Mouse (Mus musculus): Measurements from ENCODE around the gene Pcbp2. TPM values are rescaled to one million over a fixed set of nuclear protein-coding genes. Genes with fewer than 3 reads are reported as not detected.

The Pcbp2 gene
- polyA plus RNA-seq, 1 experiment from 2014 or later: 152 TPM

DNA sequence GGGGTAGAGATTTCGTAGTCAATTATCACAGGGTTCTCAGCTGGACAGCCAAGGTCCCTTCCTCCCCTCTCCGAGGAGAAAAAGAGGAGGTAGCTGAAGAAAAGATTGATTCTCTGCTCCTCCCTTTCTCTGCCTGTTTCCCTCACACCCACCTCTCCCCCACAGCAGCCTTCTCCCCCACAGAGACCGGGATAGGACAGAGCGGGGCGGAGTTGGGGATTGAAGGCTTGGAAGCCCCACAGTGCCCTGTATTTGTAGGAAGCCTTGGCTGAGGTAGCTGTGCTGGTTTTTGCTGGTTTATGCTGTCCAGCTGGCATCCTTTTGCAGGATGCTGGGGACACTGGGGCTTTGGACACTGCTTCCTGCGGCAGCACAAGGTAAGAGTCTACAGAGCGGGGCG, 25.2 kb upstream of the Pcbp2 start, which contains the start of gene Amhr2:
Gene Amhr2 (plus strand): TSS at position 222 of the 400 bp plus-strand sequence.
- no peak within 1 kb of the TSS for H3K4me3 ChIP-seq (ENCODE audit: low read length)
- no peak within 1 kb of the TSS for H3K4me2 ChIP-seq (ENCODE audit: low read depth, low read length)
- WGBS: 62% methylated on average over 8 of the region's 8 CpGs
- no peaks in the 10 kb centered on the region for H3K36me3 ChIP-seq (ENCODE audit: control insufficient read depth, insufficient read depth, low read length)
- H3K27ac ChIP-seq (ENCODE audit: low read length): no peak within 1 kb of the TSS
- no peak within 1 kb of the TSS for H3K9ac ChIP-seq (ENCODE audit: low read depth, low read length)
- no peaks in the 10 kb centered on the region for H3K9me3 ChIP-seq (ENCODE audit: control insufficient read depth, low read length)
- H3K27me3 ChIP-seq (replicated peaks; ENCODE audit: control insufficient read depth, insufficient read depth, low read length): no peaks in the 10 kb centered on the region
- ATAC-seq: no peak
- H3K4me1 ChIP-seq (ENCODE audit: control insufficient read depth, insufficient read depth, low read length): no peaks in the 10 kb centered on the region

GRCm38 (mm10) chr15:102446448-102446847, 23.9 kb upstream of the Pcbp2 start:
- no peak overlapping the region for H3K27ac ChIP-seq (ENCODE audit: low read length)
- no peak overlapping the region for H3K4me2 ChIP-seq (ENCODE audit: low read depth, low read length)
- no peaks in the 10 kb centered on the region for H3K4me1 ChIP-seq (ENCODE audit: control insufficient read depth, insufficient read depth, low read length)
- no peak overlapping the region for H3K4me3 ChIP-seq (ENCODE audit: low read length)
- H3K36me3 ChIP-seq (ENCODE audit: control insufficient read depth, insufficient read depth, low read length): no peaks in the 10 kb centered on the region
- no peaks in the 10 kb centered on the region for H3K9me3 ChIP-seq (ENCODE audit: control insufficient read depth, low read length)
- 43% methylated on average over 5 of the region's 6 CpGs for WGBS
- H3K9ac ChIP-seq (ENCODE audit: low read depth, low read length): no peak overlapping the region
- no peaks in the 10 kb centered on the region for H3K27me3 ChIP-seq (replicated peaks; ENCODE audit: control insufficient read depth, insufficient read depth, low read length)
- no peak for ATAC-seq

GRCm38 (mm10) chr15:102449366-102449765, 21.0 kb upstream of the Pcbp2 start:
- H3K27me3 ChIP-seq (replicated peaks; ENCODE audit: control insufficient read depth, insufficient read depth, low read length): no peaks in the 10 kb centered on the region
- H3K27ac ChIP-seq (ENCODE audit: low read length): no peak overlapping the region
- H3K9ac ChIP-seq (ENCODE audit: low read depth, low read length): no peak overlapping the region
- H3K4me3 ChIP-seq (ENCODE audit: low read length): no peak overlapping the region
- H3K9me3 ChIP-seq (ENCODE audit: control insufficient read depth, low read length): no peaks in the 10 kb centered on the region
- H3K4me2 ChIP-seq (ENCODE audit: low read depth, low read length): no peak overlapping the region
- WGBS: 52% methylated on average over 8 of the region's 8 CpGs
- no peaks in the 10 kb centered on the region for H3K4me1 ChIP-seq (ENCODE audit: control insufficient read depth, insufficient read depth, low read length)
- ATAC-seq: no peak
- no peaks in the 10 kb centered on the region for H3K36me3 ChIP-seq (ENCODE audit: control insufficient read depth, insufficient read depth, low read length)

GRCm38 (mm10) chr15:102450928-102451327, 19.4 kb upstream of the Pcbp2 start:
- WGBS: 30% methylated on average over 7 of the region's 7 CpGs
- peak overlapping the region; percentile 32; the same call in 1 of the 2 replicates for H3K4me2 ChIP-seq (ENCODE audit: low read depth, low read length)
- peak overlapping the region; percentile 38; the same call in 1 of the 2 replicates for H3K27ac ChIP-seq (ENCODE audit: low read length)
- peak; percentile 73 for ATAC-seq
- no peak overlapping the region for H3K4me3 ChIP-seq (ENCODE audit: low read length)
- H3K9ac ChIP-seq (ENCODE audit: low read depth, low read length): 0 out of 2 replicates have a peak overlapping the region, but pooled peaks have one; percentile 17
- H3K4me1 ChIP-seq (ENCODE audit: control insufficient read depth, insufficient read depth, low read length): no peaks in the 10 kb centered on the region
- no peaks in the 10 kb centered on the region for H3K9me3 ChIP-seq (ENCODE audit: control insufficient read depth, low read length)
- H3K36me3 ChIP-seq (ENCODE audit: control insufficient read depth, insufficient read depth, low read length): no peaks in the 10 kb centered on the region
- no peaks in the 10 kb centered on the region for H3K27me3 ChIP-seq (replicated peaks; ENCODE audit: control insufficient read depth, insufficient read depth, low read length)

DNA sequence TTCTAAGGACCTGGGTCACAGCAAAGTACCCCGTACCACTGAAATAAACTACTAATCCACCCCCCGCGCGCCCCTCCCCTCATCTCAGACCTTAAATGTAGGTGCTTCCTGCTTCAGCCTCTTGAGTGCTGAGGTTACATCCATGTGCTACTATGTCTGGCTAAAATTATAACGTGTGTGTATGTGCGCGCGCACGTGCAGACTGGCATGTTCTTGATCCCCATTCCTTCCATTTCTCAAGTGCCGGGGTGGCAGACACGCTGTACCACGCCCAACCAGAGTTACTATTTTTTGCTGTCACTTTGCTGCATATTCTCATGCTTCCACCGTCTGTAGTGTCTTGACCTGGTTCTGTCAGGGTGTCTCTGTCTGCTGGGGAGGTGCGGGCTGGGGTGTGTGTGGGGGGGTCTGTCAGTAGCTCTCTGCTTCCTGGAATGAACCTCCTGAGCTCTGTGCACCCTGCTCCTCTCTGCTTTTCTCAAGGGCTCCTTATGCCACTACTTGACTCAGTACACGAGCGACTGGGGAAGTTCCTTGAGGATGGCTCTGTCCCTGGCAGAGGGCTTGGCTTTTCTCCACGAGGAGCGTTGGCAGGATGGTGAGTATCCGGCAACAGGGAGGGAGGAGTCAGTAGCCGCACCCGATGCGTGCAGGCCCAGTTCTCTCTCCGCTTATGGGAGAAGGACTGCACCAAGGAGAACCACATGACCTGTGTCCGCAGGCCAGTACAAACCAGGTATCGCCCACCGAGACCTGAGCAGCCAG, 18.5 kb upstream of the Pcbp2 start:
- WGBS: 75% methylated on average over 26 of the region's 26 CpGs
- H3K9me3 ChIP-seq (ENCODE audit: control insufficient read depth, low read length): no peaks in the 10 kb centered on the region
- no peaks in the 10 kb centered on the region for H3K36me3 ChIP-seq (ENCODE audit: control insufficient read depth, insufficient read depth, low read length)
- H3K9ac ChIP-seq (ENCODE audit: low read depth, low read length): no peak overlapping the region
- no peak for ATAC-seq
- H3K27me3 ChIP-seq (replicated peaks; ENCODE audit: control insufficient read depth, insufficient read depth, low read length): no peaks in the 10 kb centered on the region
- no peak overlapping the region for H3K4me3 ChIP-seq (ENCODE audit: low read length)
- H3K27ac ChIP-seq (ENCODE audit: low read length): no peak overlapping the region
- no peak overlapping the region for H3K4me2 ChIP-seq (ENCODE audit: low read depth, low read length)
- H3K4me1 ChIP-seq (ENCODE audit: control insufficient read depth, insufficient read depth, low read length): no peaks in the 10 kb centered on the region

DNA sequence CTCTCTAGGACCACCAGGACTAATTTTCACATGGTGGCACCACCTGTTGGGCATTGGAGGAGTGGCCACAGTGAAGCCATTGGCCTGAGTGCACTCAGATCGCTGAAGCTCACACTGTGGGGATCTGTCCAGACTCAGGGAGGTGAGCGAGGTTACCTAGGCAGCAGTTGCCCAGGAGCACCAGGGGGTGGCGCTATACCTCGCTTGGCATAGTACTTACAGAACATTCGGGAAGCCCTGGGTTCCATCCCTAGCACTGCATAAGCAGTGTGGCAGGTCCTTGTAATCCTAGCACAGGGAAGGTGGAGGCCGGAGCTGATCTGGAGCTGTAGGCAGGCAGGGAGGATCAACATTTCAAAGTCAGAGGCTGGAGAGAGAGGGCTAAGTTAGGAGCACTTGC, 14.3 kb upstream of the Pcbp2 start:
- no peak overlapping the region for H3K9ac ChIP-seq (ENCODE audit: low read depth, low read length)
- peaks cover 10% of the 10 kb centered on the region for H3K4me1 ChIP-seq (ENCODE audit: control insufficient read depth, insufficient read depth, low read length)
- no peaks in the 10 kb centered on the region for H3K9me3 ChIP-seq (ENCODE audit: control insufficient read depth, low read length)
- WGBS: 42% methylated on average over 6 of the region's 6 CpGs
- no peaks in the 10 kb centered on the region for H3K27me3 ChIP-seq (replicated peaks; ENCODE audit: control insufficient read depth, insufficient read depth, low read length)
- ATAC-seq: no peak
- no peak overlapping the region for H3K4me3 ChIP-seq (ENCODE audit: low read length)
- H3K27ac ChIP-seq (ENCODE audit: low read length): no peak overlapping the region
- no peak overlapping the region for H3K4me2 ChIP-seq (ENCODE audit: low read depth, low read length)
- H3K36me3 ChIP-seq (ENCODE audit: control insufficient read depth, insufficient read depth, low read length): no peaks in the 10 kb centered on the region

GRCm38 (mm10) chr15:102458050-102458736, 12.1 kb upstream of the Pcbp2 start:
- peaks cover 14% of the 10 kb centered on the region for H3K4me1 ChIP-seq (ENCODE audit: control insufficient read depth, insufficient read depth, low read length)
- no peak overlapping the region for H3K9ac ChIP-seq (ENCODE audit: low read depth, low read length)
- peak; percentile 7; the same call in 1 of the 2 replicates for ATAC-seq
- H3K27me3 ChIP-seq (replicated peaks; ENCODE audit: control insufficient read depth, insufficient read depth, low read length): no peaks in the 10 kb centered on the region
- H3K4me3 ChIP-seq (ENCODE audit: low read length): peak overlapping the region; percentile 62
- H3K36me3 ChIP-seq (ENCODE audit: control insufficient read depth, insufficient read depth, low read length): no peaks in the 10 kb centered on the region
- H3K9me3 ChIP-seq (ENCODE audit: control insufficient read depth, low read length): no peaks in the 10 kb centered on the region
- H3K27ac ChIP-seq (ENCODE audit: low read length): peak overlapping the region; percentile 20; the same call in 1 of the 2 replicates
- H3K4me2 ChIP-seq (ENCODE audit: low read depth, low read length): peak overlapping the region; percentile 60
- 75% methylated on average over 5 of the region's 5 CpGs for WGBS

DNA sequence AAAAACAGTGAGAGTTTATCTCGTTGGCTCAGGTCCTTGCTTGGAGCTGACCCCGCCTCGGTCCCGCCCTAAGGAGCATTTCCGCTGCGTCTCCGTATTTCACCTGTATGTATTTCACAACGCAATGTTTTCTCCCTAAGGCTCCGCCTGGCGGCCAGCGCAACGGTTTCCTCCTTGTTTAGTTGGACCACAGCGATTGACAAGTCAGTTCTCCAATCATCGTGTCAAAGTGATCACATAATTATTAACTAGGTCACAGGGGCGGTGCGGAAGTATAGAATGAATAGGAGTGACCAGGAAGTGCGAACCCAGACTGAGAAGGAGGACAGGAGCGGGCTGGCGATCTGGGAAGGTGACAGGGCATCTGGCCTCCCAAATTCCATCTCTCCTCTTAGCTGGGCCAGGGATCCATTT, 11.4 kb upstream of the Pcbp2 start, which contains the start of gene Prr13:
Gene Prr13 (plus strand): TSS at position 125 of the 414 bp plus-strand sequence.
- under 1% methylated on average over 19 of the region's 19 CpGs for WGBS
- Histone ChIP-seq H3K4me3 (ENCODE audit: low read length) (peak within 1 kb of the TSS; percentile 62), H3K9ac (ENCODE audit: low read depth, low read length) (peak within 1 kb of the TSS; percentile 71), H3K27me3 (replicated peaks; ENCODE audit: control insufficient read depth, insufficient read depth, low read length) (no peaks in the 10 kb centered on the region), H3K4me1 (ENCODE audit: control insufficient read depth, insufficient read depth, low read length) (peaks cover 14% of the 10 kb centered on the region), H3K36me3 (ENCODE audit: control insufficient read depth, insufficient read depth, low read length) (no peaks in the 10 kb centered on the region), H3K4me2 (ENCODE audit: low read depth, low read length) (peak within 1 kb of the TSS; percentile 60), H3K27ac (ENCODE audit: low read length) (peak within 1 kb of the TSS; percentile 65), H3K9me3 (ENCODE audit: control insufficient read depth, low read length) (no peaks in the 10 kb centered on the region)
- ATAC-seq: peak; percentile 95

- H3K27me3 ChIP-seq (replicated peaks; ENCODE audit: control insufficient read depth, insufficient read depth, low read length): no peaks in the 10 kb centered on the region
- H3K9me3 ChIP-seq (ENCODE audit: control insufficient read depth, low read length): no peaks in the 10 kb centered on the region
- peak; percentile 67 for ATAC-seq
- H3K9ac ChIP-seq (ENCODE audit: low read depth, low read length): peak overlapping the region; percentile 71
- H3K4me2 ChIP-seq (ENCODE audit: low read depth, low read length): peak overlapping the region; percentile 60
- peaks cover 14% of the 10 kb centered on the region for H3K4me1 ChIP-seq (ENCODE audit: control insufficient read depth, insufficient read depth, low read length)
- peak overlapping the region; percentile 65 for H3K27ac ChIP-seq (ENCODE audit: low read length)
- WGBS: 24% methylated on average over 6 of the region's 6 CpGs
- H3K4me3 ChIP-seq (ENCODE audit: low read length): peak overlapping the region; percentile 62
- no peaks in the 10 kb centered on the region for H3K36me3 ChIP-seq (ENCODE audit: control insufficient read depth, insufficient read depth, low read length)
These were observed 11.0 kb upstream of the Pcbp2 start for GRCm38 (mm10) chr15:102459381-102459780.
